Mouse (Mus musculus) embryo, embryonic 9.5 days (tissue): ENCODE measurements around the gene Man2a2.

ENCODE experiments used
- DNase-seq: peaks from one replicate; pipeline ENCODE4 v3.0.0-alpha.2; 2017; ENCODE audit errors: extremely low spot score

Man2a2 gene

GRCm38 (mm10) chr7:80371041-80371751 lies at the start of gene Man2a2:
Gene Man2a2 (minus strand): TSS chr7:80371375.
- DNase-seq: peak; percentile 75

- DNase-seq: no peak
These were observed 49.4 kb upstream of the Man2a2 start for GRCm38 (mm10) chr7:80420586-80420985.

GRCm38 (mm10) chr7:80419278-80419677 lies 48.1 kb upstream of the Man2a2 start:
- DNase-seq: no peak

GRCm38 (mm10) chr7:80418036-80418435 lies 46.9 kb upstream of the Man2a2 start:
- DNase-seq: no peak

- DNase-seq: no peak
These were observed 46.4 kb upstream of the Man2a2 start for GRCm38 (mm10) chr7:80417601-80418000.

GRCm38 (mm10) chr7:80416969-80417368 lies 45.8 kb upstream of the Man2a2 start:
- DNase-seq: no peak

- DNase-seq: no peak
These were observed 43.2 kb upstream of the Man2a2 start for GRCm38 (mm10) chr7:80414303-80414855.

GRCm38 (mm10) chr7:80413512-80414302 lies 42.5 kb upstream of the Man2a2 start:
- no peak for DNase-seq

GRCm38 (mm10) chr7:80412781-80413180 lies 41.6 kb upstream of the Man2a2 start:
- DNase-seq: no peak

GRCm38 (mm10) chr7:80412279-80412678 lies 41.1 kb upstream of the Man2a2 start:
- no peak for DNase-seq

GRCm38 (mm10) chr7:80410380-80410779 lies 39.2 kb upstream of the Man2a2 start:
- DNase-seq: no peak

GRCm38 (mm10) chr7:80407712-80408111 lies 36.5 kb upstream of the Man2a2 start:
- no peak for DNase-seq

GRCm38 (mm10) chr7:80406186-80406585 lies 35.0 kb upstream of the Man2a2 start:
- DNase-seq: no peak

GRCm38 (mm10) chr7:80405188-80405695 lies 34.1 kb upstream of the Man2a2 start, which contains the start of gene Furin:
Gene Furin (minus strand): TSS chr7:80405436.
- DNase-seq: no peak

GRCm38 (mm10) chr7:80404101-80404894 lies 33.1 kb upstream of the Man2a2 start:
- DNase-seq: no peak

GRCm38 (mm10) chr7:80403551-80403950 lies 32.4 kb upstream of the Man2a2 start:
- DNase-seq: no peak

GRCm38 (mm10) chr7:80402651-80403321 lies 31.6 kb upstream of the Man2a2 start:
- peak; percentile 71 for DNase-seq

GRCm38 (mm10) chr7:80401860-80402641 lies 30.9 kb upstream of the Man2a2 start:
- DNase-seq: peak; percentile 65

GRCm38 (mm10) chr7:80401041-80401859 lies 30.1 kb upstream of the Man2a2 start:
- no peak for DNase-seq
